Mouse (Mus musculus) right cerebral cortex, postnatal 36 days (tissue): ENCODE measurements at regions not wholly inside any gene's neighbourhood (a gene's known extent, or its start where the extent isn't known, plus 50 kb on each side); places are given as distances from the start of the nearest gene placed in this dataset.

ENCODE experiments used
- DNase-seq, 2 experiments: peaks; one replicate each; pipeline ENCODE4 v3.0.0; 2022; ENCODE audit warnings: low spot score in 2 of 2, mixed read lengths in 1 of 2

- no peak for DNase-seq
Observed at GRCm38 (mm10) chr10:91734691-91735090, 553.6 kb upstream of the Tmpo start.

- no peak for DNase-seq
Observed at GRCm38 (mm10) chr10:91732007-91732589, 551.0 kb upstream of the Tmpo start.

GRCm38 (mm10) chr10:91730062-91730461 lies 548.9 kb upstream of the Tmpo start:
- DNase-seq, result no peak

- DNase-seq, result peak; percentile 30 to 62
Observed at GRCm38 (mm10) chr10:91719561-91720371, 538.7 kb upstream of the Tmpo start.

- no peak for DNase-seq
Observed at GRCm38 (mm10) chr10:91716604-91717003, 535.5 kb upstream of the Tmpo start.

- no peak for DNase-seq
Observed at GRCm38 (mm10) chr10:91714648-91715047, 533.5 kb upstream of the Tmpo start.

GRCm38 (mm10) chr10:91713529-91713928 lies 532.4 kb upstream of the Tmpo start:
- DNase-seq, result no peak

- DNase-seq, result no peak
Observed at GRCm38 (mm10) chr10:91706816-91707215, 525.7 kb upstream of the Tmpo start.

- DNase-seq, result no peak
Observed at GRCm38 (mm10) chr10:91704751-91705150, 523.6 kb upstream of the Tmpo start.

GRCm38 (mm10) chr10:91701822-91702221 lies 520.7 kb upstream of the Tmpo start:
- DNase-seq, result no peak

- no peak for DNase-seq
Observed at GRCm38 (mm10) chr10:91686082-91686618, 505.0 kb upstream of the Tmpo start.

GRCm38 (mm10) chr10:91685164-91686027 lies 504.3 kb upstream of the Tmpo start:
- no peak for DNase-seq

- no peak for DNase-seq
Observed at GRCm38 (mm10) chr10:91679641-91680040, 498.5 kb upstream of the Tmpo start.

- DNase-seq, result no peak
Observed at GRCm38 (mm10) chr10:91637911-91638310, 456.8 kb upstream of the Tmpo start.

- no peak for DNase-seq
Observed at GRCm38 (mm10) chr10:91628672-91629071, 447.6 kb upstream of the Tmpo start.

- no peak for DNase-seq
Observed at GRCm38 (mm10) chr10:91622281-91622680, 441.2 kb upstream of the Tmpo start.

GRCm38 (mm10) chr10:91613794-91614479 lies 432.8 kb upstream of the Tmpo start:
- DNase-seq, result no peak

- peak in 1 of 2 experiments; percentile 3 for DNase-seq
Observed at GRCm38 (mm10) chr10:91612052-91612451, 430.9 kb upstream of the Tmpo start.

- DNase-seq, result no peak
Observed at GRCm38 (mm10) chr10:91594891-91595290, 413.8 kb upstream of the Tmpo start.

GRCm38 (mm10) chr10:91593378-91593777 lies 412.3 kb upstream of the Tmpo start:
- DNase-seq, result no peak

- no peak for DNase-seq
Observed at GRCm38 (mm10) chr10:91591845-91592244, 410.7 kb upstream of the Tmpo start.
